Mouse (Mus musculus): ENCODE data around the gene Spon1.

Gene Spon1

DNA sequence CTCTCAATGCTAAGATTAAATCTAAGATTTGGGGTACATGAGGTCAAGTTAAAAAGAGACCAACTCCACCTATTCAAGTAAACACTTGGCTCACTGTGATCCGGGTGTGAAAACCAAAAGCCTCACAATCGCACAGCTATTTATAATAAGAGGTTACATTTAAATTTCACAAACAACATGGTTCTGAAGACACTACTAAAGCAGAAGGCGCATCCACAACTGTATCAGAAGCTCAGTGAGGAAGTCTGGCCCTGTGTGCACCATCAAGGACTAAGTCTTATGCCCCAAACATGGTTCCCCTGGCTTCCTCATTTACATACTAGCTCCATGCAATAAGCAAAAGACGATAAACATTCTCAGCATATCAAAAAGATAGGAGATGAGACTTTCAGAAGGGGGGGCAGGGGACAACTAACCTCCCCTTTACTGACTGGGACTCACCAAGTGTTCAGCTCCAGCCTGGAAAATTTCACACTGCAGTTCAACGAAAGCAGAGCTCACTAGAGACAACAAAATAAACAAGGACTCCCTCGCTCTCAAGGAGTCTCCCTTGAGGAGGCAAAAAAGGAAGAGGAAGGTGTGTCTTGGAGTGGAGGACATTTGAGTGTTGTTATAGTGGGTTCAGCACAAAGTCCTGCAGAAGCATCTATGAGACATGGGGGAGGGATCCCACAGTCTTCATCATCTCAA, 320.4 kb downstream of the Spon1 start:
- DNase-seq (ENCODE audit: extremely low read depth, low read depth): no peak

DNA sequence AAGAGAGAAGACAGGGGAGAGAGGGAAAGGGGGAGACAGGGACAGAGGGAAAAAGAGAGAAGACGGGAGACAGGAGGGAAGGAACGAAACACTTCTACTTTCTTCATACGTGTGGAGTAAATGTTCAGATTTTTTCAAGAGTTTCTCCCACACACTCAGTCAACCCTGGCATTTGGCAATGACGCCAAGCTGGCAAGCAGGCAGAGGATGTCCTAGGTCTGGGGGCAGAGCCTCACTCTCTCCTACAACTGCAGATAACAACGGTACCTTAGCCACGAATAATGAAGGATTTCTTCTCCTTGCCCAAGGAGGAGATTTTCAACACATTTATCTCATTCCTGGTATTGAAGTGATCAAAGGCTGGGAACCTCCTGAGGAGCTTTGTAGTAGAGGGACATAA, 321.5 kb downstream of the Spon1 start:
- DNase-seq (ENCODE audit: extremely low read depth, low read depth): no peak

DNA sequence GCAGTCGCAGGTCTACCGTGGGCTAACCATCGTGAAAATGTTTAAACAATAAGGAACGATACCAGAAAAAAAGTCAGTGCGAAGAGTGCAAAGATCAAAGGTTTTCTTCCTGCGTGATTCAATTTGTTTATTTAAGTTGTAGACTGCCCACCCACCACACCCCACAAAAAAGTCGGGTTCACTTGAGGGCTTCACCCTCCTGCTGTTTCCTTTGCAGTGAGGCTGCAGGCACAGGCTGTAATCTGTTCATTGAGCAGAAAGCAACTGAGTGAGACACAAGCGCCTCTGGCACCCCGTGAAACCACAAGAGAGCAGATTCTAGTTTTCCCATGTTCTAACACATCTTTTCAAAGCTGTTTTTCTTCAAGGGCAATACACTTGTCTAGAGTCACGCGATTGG, 322.2 kb downstream of the Spon1 start:
- no peak for DNase-seq (ENCODE audit: extremely low read depth, low read depth)

DNA sequence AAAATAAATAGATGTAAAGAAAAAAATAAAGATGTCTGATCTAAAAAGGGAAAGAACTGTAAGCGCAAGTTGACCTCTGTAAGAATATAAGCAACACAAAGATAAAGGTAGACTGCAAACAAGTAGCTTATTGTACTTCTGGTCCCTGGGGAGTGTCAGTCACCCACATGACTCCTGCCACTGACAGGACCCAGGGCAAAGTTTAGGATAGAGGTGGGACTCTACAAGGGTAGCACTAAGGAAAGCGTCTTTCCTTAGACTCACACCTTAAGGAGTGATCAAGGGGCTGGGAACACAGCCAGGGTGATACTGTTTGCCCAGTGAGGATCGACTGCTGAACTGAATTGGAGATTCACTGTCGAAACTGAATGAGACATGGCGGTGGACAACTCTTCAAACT, 323.1 kb downstream of the Spon1 start:
- no peak for DNase-seq (ENCODE audit: extremely low read depth, low read depth)

DNA sequence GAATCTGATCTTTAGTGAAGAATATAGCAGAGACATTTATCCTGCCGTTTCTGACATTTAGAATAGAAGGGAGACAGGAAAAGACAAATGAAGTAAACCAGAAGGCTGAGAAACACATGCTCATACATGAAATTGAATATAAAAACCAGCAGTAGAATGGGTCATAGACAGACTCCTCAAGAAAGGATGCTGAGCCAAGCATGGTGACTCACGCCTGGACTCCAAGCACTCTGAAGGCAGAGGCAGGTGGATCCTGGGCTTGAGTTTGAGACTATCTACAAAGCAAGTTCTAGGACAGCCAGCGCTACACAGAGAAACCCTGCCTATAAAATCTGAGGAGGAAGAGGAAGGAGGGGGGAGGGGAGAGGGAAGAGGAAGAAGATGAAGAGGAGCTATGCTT, 324.4 kb downstream of the Spon1 start:
- no peak for DNase-seq (ENCODE audit: extremely low read depth, low read depth)

DNA sequence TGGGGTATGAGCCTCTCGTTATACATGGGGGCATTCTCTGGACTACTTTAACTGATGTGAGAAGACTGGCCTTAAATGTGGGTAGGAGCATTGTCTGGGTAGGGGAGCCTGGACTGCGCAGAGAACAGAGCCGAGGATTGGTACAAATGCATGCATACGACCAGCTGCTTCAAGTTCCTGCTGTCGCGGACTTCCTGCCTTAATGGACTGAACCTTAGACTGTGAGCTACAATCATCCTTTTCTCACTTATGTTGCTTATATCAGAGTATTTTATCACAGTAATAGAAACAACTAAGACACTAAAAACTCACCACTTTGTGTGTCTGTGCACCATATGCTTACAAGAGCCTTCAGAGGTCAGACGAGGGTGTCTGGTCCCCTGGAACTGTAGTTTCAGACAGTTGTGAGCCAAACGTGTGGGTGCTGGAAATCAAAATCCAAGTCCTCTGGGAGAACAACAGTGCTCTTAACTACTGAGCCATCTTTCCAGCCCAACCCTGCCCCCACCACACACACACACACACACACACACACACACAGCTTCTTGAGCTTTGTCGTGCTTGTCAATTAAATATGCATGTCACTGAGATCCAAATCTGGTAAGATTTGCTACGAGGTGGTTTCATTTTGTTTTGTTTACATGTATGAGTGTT, 325.2 kb downstream of the Spon1 start:
- no peak for DNase-seq (ENCODE audit: extremely low read depth, low read depth)

Measured in MEL-GATA-1-ER (cell line).